Mouse (Mus musculus): ENCODE data around the gene Gm49661. TPM values are rescaled to one million over a fixed set of nuclear protein-coding genes. Genes with fewer than 3 reads are reported as not detected.

Gm49661 gene
- not detected for polyA plus RNA-seq (2012; fragmentation: generic; extraction: Trizol)

DNA sequence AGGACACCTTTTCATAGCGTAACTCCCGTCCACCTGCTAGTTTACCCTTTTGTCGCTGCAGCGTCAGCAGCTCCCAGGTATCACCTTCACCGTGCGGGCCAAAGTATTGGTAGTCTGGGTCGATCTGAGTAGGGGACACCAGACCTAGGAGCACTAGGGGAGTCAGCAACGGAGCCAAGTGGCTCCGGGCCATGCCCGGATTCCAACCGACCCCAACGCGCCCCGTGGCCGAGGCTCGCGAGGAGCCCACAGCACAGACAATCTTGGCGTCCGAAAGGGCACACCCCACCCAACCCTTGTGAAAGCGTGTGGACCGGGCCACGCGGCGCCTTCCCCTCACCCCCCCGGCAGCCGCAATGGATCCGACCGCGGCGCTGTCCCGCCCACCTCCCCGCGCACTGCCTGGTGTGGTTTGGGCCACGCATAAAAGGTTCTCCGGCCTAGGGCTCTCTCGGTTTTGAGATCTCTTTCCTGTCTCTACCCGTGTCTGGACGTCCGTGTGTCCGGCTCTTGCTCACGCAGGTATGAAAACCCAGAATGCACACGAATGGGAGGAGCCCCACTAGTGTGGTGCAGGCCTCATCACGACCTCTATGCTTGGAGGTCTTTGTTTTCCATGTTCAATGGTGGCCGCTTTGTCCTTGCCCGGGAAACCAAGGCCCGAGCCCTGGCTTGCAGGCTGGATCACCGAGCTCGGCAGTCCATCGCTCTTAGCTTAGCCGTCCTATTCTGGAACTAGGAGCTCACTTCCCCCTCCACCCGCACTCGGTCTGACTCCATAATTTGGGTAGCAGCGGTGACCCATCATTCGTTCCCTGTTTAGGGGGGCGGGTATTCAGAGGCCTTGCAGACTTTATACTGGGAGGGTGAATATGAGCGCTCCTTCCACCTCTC lies at the start of gene Gm49661, which contains the start of the genes Prdx2 and Rnaseh2a:
Gene Gm49661 (minus strand): TSS at position 193 of the 894 bp plus-strand sequence.
Gene Prdx2 (plus strand): TSS at position 347 of the 894 bp plus-strand sequence.
Gene Rnaseh2a (minus strand): TSS at position 527 of the 894 bp plus-strand sequence.

DNA sequence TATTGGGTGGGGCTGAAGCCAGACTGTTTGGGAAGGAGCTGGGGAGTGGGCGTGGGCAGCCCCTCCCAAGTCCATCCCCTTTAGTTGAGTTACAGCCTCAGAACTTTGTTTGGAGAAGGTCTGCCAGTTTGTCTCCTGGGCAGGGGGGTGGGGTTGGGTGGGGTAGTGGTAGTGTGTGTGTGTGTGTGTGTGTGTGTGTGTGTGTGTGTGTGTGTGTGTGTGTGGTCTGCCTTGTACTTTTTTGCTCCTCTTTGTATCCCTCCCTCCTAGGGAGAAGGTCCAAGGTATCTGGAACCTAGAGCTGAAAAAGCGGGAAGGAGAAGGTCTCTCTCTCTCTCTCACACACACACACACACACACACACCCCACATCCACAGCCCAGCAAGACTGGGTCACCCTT lies 45.2 kb upstream of the Gm49661 start, which contains the start of gene Best2:
Gene Best2 (minus strand): TSS at position 101 of the 400 bp plus-strand sequence.

DNA sequence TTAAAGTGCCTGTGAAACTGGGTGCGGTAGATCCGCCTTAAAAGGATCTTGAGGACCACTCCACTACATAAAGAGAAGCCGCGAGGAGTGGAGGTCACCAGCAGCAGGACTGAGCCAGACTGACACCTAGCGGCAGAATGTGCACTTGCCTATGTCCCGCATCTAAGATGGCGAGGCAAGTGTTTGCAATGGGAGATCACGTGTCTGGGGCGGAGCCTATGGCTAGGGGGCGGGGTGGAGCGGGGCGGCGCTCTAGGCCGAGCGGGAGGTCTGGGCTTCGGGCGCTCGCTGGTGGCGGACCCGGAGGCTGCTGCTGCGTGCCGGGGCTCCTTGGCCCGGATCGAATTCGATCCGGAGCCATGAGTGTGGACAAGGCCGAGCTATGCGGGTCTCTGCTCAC lies 21.1 kb upstream of the Gm49661 start, which contains the start of gene Hook2:
Gene Hook2 (plus strand): TSS at position 255 of the 400 bp plus-strand sequence.

DNA sequence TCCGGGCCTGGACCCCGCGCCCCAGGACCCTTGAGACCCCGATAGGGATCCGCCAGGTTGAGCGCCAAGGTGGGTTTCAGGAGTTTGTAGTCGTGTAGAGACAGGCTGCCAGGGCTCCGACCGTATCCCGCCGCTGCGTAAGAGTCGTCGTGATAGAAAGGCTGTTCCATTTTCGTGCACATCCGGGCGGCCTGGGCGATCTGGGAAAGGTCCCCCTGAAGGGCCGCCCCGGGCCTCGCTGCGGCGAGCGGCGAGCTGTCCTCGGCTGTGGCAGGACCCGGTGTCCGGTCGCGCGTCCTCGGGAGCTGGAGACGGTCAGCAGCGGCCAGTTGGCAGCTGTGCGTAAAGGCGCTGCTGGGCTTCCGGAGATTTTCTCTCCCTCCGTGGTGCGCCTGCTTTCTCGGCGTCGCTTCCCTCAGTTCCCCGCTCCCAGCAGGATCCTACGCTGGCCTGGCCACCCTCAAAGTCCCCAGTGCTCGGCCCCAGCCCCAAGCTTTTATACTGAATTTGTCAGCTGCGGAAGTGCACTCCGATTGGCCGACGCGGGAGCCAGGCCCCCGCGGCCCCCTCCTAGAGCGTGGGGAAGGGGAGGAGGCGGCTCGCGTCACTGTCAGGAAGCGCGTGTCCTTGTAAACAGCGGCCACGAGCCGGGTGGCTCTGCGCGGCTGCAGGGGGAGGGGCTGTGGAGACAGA lies 9.2 kb upstream of the Gm49661 start, which contains the start of gene Junb:
Gene Junb (minus strand): TSS at position 471 of the 693 bp plus-strand sequence.

DNA sequence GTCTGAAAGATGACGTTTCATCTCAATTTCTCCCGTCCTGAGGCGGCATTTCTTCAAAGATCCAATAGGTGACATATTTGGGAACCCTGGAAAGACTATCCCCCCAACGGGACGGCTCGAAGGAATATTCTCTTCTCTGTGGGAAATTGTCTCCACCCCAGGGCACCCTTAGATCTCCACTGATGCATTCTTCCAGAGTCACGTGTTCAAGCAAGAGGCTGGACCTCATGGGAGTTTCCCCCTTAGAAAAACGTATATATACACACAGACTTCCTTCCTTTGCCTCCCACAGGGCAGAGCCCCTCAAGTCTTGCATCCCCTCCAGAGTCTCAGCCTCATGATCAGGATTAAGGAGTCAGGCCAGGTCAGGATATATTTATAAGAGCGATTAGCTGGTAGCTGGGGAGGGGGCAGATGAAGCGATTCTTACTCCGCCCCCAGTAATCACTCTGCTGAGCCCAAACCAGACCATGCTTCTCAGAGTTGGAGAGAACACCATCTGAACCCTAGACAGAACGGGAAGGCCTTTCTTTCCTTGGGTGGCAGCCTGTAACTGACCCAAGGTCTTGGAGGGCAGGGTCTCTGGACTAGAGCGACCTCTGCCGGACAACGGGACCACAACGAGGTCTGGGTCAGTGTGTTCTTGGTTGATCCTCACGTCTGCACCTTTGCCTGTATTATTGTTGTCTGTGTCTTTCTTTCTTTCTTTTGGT lies 22.5 kb downstream of the Gm49661 start, which contains the start of gene Rtbdn:
Gene Rtbdn (plus strand): TSS at position 464 of the 713 bp plus-strand sequence.

DNA sequence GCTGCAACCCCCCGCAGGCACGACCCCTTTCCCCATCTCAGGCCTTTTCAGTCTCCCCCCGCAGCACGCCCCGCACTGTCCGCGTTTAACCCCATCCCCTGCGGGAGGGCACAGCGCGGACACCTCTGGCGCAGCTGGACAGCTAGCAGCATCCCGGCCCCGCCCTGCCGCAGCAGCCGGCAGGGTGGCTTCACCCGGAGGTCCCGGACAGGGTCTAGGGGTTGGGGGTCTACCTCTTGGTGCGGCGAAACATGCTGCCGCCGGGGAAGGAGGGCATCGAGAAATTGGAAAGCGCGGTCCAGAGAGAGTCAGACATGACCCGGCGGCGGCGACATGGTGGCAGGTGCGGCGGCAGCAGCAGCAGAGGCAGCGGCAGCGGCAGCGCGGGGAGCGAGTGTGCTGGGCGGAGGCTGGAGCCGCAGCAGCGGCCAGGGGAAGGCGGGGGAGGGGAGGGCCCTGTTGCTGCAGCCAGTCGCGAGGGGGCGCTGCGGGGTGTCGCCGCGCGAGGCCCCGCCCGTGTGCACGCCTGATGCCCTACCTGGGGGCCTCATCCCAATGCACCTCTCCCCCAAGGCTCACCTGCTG lies 32.2 kb downstream of the Gm49661 start, which contains the start of gene Mast1:
Gene Mast1 (minus strand): TSS at position 398 of the 585 bp plus-strand sequence.

Other genes starting within 250 kb of the Gm49661 start
- 10 to 100 TPM in 1 of 2 experiments, 1 to 10 TPM in 1; 8.1 to 10.0 TPM for gene G430095P16Rik, start 246.4 kb downstream of the Gm49661 start, polyA plus RNA-seq (2012; fragmentation: generic; extraction: Trizol)
- 100 to 1,000 TPM in 1 of 2 experiments, 10 to 100 TPM in 1; 92.3 to 315 TPM for gene Nfix, start 169.1 kb downstream of the Gm49661 start, polyA plus RNA-seq (2012; fragmentation: generic; extraction: Trizol)
- gene Dand5, start 146.6 kb downstream of the Gm49661 start, polyA plus RNA-seq (2012; fragmentation: generic; extraction: Trizol), result 10 to 100 TPM in 1 of 2 experiments, 1 to 10 TPM in 1; 2.8 to 12.6 TPM
- gene Gadd45gip1, start 137.9 kb downstream of the Gm49661 start, polyA plus RNA-seq (2012; fragmentation: generic; extraction: Trizol), result 10 to 100 TPM; 31.0 to 75.6 TPM
- gene Rad23a, start 128.8 kb downstream of the Gm49661 start, polyA plus RNA-seq (2012; fragmentation: generic; extraction: Trizol), result 10 to 100 TPM; 61.5 to 69.9 TPM
- gene Calr, start 122.5 kb downstream of the Gm49661 start, polyA plus RNA-seq (2012; fragmentation: generic; extraction: Trizol), result 100 to 1,000 TPM; 585 to 801 TPM
- 100 to 1,000 TPM in 1 of 2 experiments, 10 to 100 TPM in 1; 76.6 to 106 TPM for gene Farsa, start 112.4 kb downstream of the Gm49661 start, polyA plus RNA-seq (2012; fragmentation: generic; extraction: Trizol)
- gene Syce2, start 97.3 kb downstream of the Gm49661 start, polyA plus RNA-seq (2012; fragmentation: generic; extraction: Trizol), result 1 to 10 TPM in 1 of 2 experiments, under 1 TPM in 1; 0.08 to 3.1 TPM
- 10 to 100 TPM in 1 of 2 experiments, 1 to 10 TPM in 1; 4.6 to 16.7 TPM for gene Gcdh, start 75.5 kb downstream of the Gm49661 start, polyA plus RNA-seq (2012; fragmentation: generic; extraction: Trizol)
- gene Klf1, start 67.5 kb downstream of the Gm49661 start, polyA plus RNA-seq (2012; fragmentation: generic; extraction: Trizol), result under 1 TPM; 0.08 to 0.27 TPM
- 10 to 100 TPM; 11.5 to 17.3 TPM for gene Dnase2a, start 60.9 kb downstream of the Gm49661 start, polyA plus RNA-seq (2012; fragmentation: generic; extraction: Trizol)
- gene Mast1, start 32.1 kb downstream of the Gm49661 start, polyA plus RNA-seq (2012; fragmentation: generic; extraction: Trizol), result under 1 TPM in 1 of 2 experiments, not detected in 1; 0.06 TPM
- under 1 TPM in 1 of 2 experiments, not detected in 1; 0.05 TPM for gene Rtbdn, start 22.4 kb downstream of the Gm49661 start, polyA plus RNA-seq (2012; fragmentation: generic; extraction: Trizol)
- 100 to 1,000 TPM; 723 to 905 TPM for gene Prdx2, start 154 bp upstream of the Gm49661 start, polyA plus RNA-seq (2012; fragmentation: generic; extraction: Trizol)
- gene Rnaseh2a, start 334 bp upstream of the Gm49661 start, polyA plus RNA-seq (2012; fragmentation: generic; extraction: Trizol), result 100 to 1,000 TPM in 1 of 2 experiments, 10 to 100 TPM in 1; 85.1 to 248 TPM
- gene Junb, start 9.3 kb upstream of the Gm49661 start, polyA plus RNA-seq (2012; fragmentation: generic; extraction: Trizol), result 10 to 100 TPM; 27.0 to 43.6 TPM
- 1 to 10 TPM; 2.4 to 5.2 TPM for gene Hook2, start 21.2 kb upstream of the Gm49661 start, polyA plus RNA-seq (2012; fragmentation: generic; extraction: Trizol)
- under 1 TPM in 1 of 2 experiments, not detected in 1; 0.17 TPM for gene Best2, start 45.1 kb upstream of the Gm49661 start, polyA plus RNA-seq (2012; fragmentation: generic; extraction: Trizol)
- 100 to 1,000 TPM; 150 to 247 TPM for gene Asna1, start 55.8 kb upstream of the Gm49661 start, polyA plus RNA-seq (2012; fragmentation: generic; extraction: Trizol)
- 100 to 1,000 TPM; 205 to 250 TPM for gene Trir, start 57.4 kb upstream of the Gm49661 start, polyA plus RNA-seq (2012; fragmentation: generic; extraction: Trizol)
- 10 to 100 TPM in 1 of 2 experiments, 1 to 10 TPM in 1; 8.0 to 41.1 TPM for gene Tnpo2, start 67.5 kb upstream of the Gm49661 start, polyA plus RNA-seq (2012; fragmentation: generic; extraction: Trizol)
- 10 to 100 TPM; 11.0 to 31.1 TPM for gene Fbxw9, start 90.6 kb upstream of the Gm49661 start, polyA plus RNA-seq (2012; fragmentation: generic; extraction: Trizol)
- under 1 TPM in 1 of 2 experiments, not detected in 1; 0.48 TPM for gene Gm5741, start 98.5 kb upstream of the Gm49661 start, polyA plus RNA-seq (2012; fragmentation: generic; extraction: Trizol)
- gene Dhps, start 102.3 kb upstream of the Gm49661 start, polyA plus RNA-seq (2012; fragmentation: generic; extraction: Trizol), result 100 to 1,000 TPM in 1 of 2 experiments, 10 to 100 TPM in 1; 51.7 to 147 TPM
- 100 to 1,000 TPM; 149 to 151 TPM for gene Wdr83os, start 111.3 kb upstream of the Gm49661 start, polyA plus RNA-seq (2012; fragmentation: generic; extraction: Trizol)
- 10 to 100 TPM; 14.8 to 25.8 TPM for gene Wdr83, start 111.9 kb upstream of the Gm49661 start, polyA plus RNA-seq (2012; fragmentation: generic; extraction: Trizol)
- gene Man2b1, start 113.8 kb upstream of the Gm49661 start, polyA plus RNA-seq (2012; fragmentation: generic; extraction: Trizol), result 10 to 100 TPM in 1 of 2 experiments, 1 to 10 TPM in 1; 6.8 to 20.5 TPM
- under 1 TPM in 1 of 2 experiments, not detected in 1; 0.05 TPM for gene Zfp791, start 153.7 kb upstream of the Gm49661 start, polyA plus RNA-seq (2012; fragmentation: generic; extraction: Trizol)
- gene Cks1brt, start 182.5 kb upstream of the Gm49661 start, polyA plus RNA-seq (2012; fragmentation: generic; extraction: Trizol), result not detected

All from C3H10T1/2 (cell line).